Mouse (Mus musculus) frontal cortex, adult 2 months (tissue): ENCODE measurements around the gene Tnfaip8l2. TPM values are rescaled to one million over a fixed set of nuclear protein-coding genes. Genes with fewer than 3 reads are reported as not detected.
"Not testable (repeated sequence)": the region's sequence is repeated elsewhere in the genome, so short reads cannot be mapped to it uniquely, and the experiment has no call there.

Experiments used
- DNase-seq, 2 experiments: peaks; one replicate each; pipeline ENCODE4 v3.0.0; 2022; ENCODE audit warnings: low spot score in 1 of 2; ENCODE audit errors: extremely low spot score in 1 of 2
- polyA plus RNA-seq: library from polyadenylated mRNA; depleted of rRNA; stranded (reverse); fragments of >200 nt; gene quantifications from 2 replicates; pipeline ENCODE4 v1.2.3, GENCODE M21; 2012

Gene Tnfaip8l2
- polyA plus RNA-seq, 1 experiment: 5.9 TPM

GRCm38 (mm10) chr3:95161041-95161551 lies 18.9 kb upstream of the Tnfaip8l2 start:
- no peak for DNase-seq

GRCm38 (mm10) chr3:95159987-95160963 lies 18.1 kb upstream of the Tnfaip8l2 start, which contains the start of gene Sema6c:
Gene Sema6c (plus strand): TSS chr3:95160457.
- DNase-seq: peak; percentile 79 to 89

- DNase-seq: no peak
These were observed 17.4 kb upstream of the Tnfaip8l2 start for GRCm38 (mm10) chr3:95159511-95159986.

DNA sequence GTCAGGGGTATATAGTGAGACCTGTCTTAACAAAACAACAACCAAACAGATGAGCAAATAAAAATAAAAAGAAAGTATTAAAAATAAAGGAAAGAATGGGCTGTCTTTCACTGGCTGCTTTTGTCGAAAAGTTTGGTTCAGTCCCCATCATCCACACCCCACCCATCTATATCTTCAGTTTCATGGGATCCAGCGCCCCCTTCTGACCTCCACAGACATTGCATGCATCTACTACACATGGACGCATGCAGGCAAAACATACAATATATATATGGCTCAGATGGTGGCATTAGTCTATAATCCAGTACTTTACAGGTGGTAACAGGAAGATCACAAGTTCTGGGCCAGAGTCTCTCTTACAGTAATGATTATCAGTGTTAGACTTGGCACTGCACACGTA lies 11.7 kb upstream of the Tnfaip8l2 start:
- DNase-seq: peak in 1 of 2 experiments; percentile 56

- DNase-seq: no peak
These were observed 5.8 kb upstream of the Tnfaip8l2 start for GRCm38 (mm10) chr3:95147924-95148323.

DNA sequence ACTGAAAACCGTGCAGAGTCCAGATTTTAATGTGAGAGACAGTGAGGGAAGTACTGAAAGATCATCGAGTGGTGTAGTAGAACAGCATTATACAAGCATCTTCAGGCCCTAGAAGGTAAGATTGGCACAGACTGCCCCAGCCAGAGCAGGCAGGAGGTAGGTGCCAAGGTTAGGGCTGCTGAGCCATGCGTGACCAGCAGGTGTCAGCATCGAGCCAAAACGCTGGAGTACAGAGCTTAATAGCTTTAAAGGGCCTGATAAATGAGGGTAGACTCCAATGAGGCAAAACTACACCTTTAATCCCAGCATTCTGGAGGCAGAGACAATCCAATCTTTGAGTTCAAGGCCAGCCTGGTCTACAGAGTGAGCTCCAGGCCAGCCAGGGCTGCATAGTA lies 454 bp upstream of the Tnfaip8l2 start:
- peak; percentile 58 to 94 for DNase-seq

DNA sequence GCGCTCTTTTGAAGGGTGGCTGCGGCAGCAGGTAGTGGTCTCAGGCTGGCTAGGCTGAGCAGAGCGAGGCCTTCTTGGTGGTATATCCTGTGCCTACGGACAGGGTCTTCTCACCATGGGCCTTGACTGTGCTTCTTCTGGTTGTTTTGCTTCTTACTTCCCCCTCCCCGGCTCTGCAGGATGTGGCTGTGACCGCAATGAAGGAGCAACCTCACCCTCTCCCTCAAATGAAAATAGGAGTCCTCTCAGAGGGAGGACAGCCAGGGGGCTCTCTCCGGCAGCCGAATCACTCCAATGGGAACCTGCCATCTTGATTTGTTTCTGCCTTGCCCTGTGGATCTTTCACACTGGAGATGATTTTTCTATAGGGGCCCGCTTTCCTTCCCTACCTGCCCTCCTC lies 686 bp downstream of the Tnfaip8l2 start:
- DNase-seq: peak in 1 of 2 experiments; percentile 16

DNA sequence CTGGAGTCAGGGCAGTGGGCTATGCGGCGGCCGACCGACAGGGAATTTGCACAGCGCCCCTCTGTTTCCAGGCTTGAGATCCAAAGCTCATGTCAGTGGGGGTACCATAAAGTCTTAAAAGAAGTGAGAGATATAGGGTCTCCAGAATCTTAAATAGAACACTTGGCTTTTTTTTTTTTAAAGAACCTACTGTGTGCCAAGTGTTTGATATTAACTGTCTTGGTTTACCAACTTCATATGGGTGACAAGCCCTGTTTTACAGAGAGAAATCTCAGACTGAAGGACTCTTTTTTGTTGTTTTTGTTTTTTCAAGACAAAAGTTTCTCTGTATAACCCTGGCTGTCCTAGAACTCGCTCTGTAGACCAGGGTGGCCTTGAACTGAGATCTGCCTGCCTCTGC lies 1.4 kb downstream of the Tnfaip8l2 start:
- DNase-seq: no peak

- DNase-seq: no peak
These were observed 1.9 kb downstream of the Tnfaip8l2 start for GRCm38 (mm10) chr3:95140289-95140595.

- peak in 1 of 2 experiments; percentile 9 for DNase-seq
These were observed 2.4 kb downstream of the Tnfaip8l2 start for GRCm38 (mm10) chr3:95139586-95140288.

GRCm38 (mm10) chr3:95136336-95136735 lies 5.8 kb downstream of the Tnfaip8l2 start:
- DNase-seq: no peak

- DNase-seq: no peak
These were observed 6.6 kb downstream of the Tnfaip8l2 start for GRCm38 (mm10) chr3:95135433-95136052.

GRCm38 (mm10) chr3:95135023-95135422 lies 7.1 kb downstream of the Tnfaip8l2 start:
- DNase-seq: peak in 1 of 2 experiments; percentile 56

DNA sequence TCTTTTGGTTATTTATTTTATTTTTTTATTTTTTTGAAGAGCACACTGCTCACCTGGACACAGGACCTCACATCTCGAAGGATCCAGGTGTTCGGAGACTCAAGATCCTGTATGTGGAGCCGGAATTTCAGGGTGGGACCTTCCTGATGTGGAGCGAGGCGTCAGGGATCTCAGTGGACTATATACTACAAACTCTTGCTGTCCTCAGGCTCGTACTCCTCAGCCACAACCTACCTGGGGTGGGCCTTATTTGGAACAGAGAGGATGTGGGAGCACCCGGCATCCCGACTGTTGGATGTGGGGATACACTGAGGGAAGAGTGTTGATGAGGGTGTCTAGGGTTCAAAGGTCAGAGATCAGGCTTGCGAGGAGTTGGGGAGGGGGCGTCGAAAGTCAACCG lies 8.0 kb downstream of the Tnfaip8l2 start:
- DNase-seq: not testable (repeated sequence)

- DNase-seq: peak; percentile 91 to 95
These were observed 8.5 kb downstream of the Tnfaip8l2 start, which contains the start of the genes Scnm1 and Lysmd1 for GRCm38 (mm10) chr3:95133680-95134101. Gene Scnm1 (minus strand): TSS chr3:95134011. Gene Lysmd1 (plus strand): TSS chr3:95134088.

GRCm38 (mm10) chr3:95133176-95133575 lies 9.0 kb downstream of the Tnfaip8l2 start:
- no peak for DNase-seq

GRCm38 (mm10) chr3:95132389-95132788 lies 9.8 kb downstream of the Tnfaip8l2 start:
- DNase-seq: not testable (repeated sequence)

- DNase-seq: no peak
These were observed 12.1 kb downstream of the Tnfaip8l2 start for GRCm38 (mm10) chr3:95130081-95130480.

DNA sequence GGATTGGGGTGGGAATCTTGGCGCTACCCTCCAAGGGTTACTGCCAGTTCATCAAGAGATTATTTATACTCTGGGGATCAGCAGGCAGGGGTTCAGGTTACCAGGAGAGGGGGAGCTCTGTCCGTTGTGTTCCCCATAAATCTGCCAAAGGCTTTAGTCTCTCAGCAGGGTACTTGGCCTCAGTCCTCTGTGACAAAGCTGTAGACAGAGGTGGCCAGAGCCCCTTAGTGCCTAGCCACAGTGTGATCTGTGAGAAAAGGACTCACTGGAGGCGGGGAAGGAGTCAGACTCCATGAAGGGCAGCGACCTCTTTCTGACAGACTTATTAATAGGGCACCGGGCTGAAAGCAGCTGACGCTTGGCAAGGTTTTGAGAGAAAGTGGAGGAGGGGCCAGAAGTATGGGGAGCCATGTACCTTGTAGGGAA lies 12.9 kb downstream of the Tnfaip8l2 start:
- no peak for DNase-seq

- DNase-seq: peak in 1 of 2 experiments; percentile 55
These were observed 17.2 kb downstream of the Tnfaip8l2 start for GRCm38 (mm10) chr3:95124972-95125371.
